Mouse (Mus musculus) heart, adult 2 months (tissue): ENCODE data around the gene Rcbtb2.

Source experiments
- CTCF ChIP-seq: fragments of 200-600 bp; IDR thresholded peaks from 2 replicates; pipeline ENCODE4 v1.8.1; 2022; ENCODE audit warnings: antibody characterized with exemption, mild to moderate bottlenecking, moderate library complexity
- POLR2A ChIP-seq: fragments of 200-500 bp; IDR thresholded peaks from 2 replicates; pipeline ENCODE4 v1.6.1; 2011; ENCODE audit warnings: mild to moderate bottlenecking, low read depth, low read length, control low read depth; ENCODE audit not compliant: insufficient read depth

GRCm38 (mm10) chr14:73186875-73187274 lies 64.0 kb downstream of the Rcbtb2 start:
- TF ChIP-seq POLR2A = no peak
- no peak for TF ChIP-seq CTCF
